Mouse (Mus musculus): ENCODE data around the gene 4930556J24Rik.
"Not testable (repeated sequence)": the region's sequence is repeated elsewhere in the genome, so short reads cannot be mapped to it uniquely, and the experiment has no call there.

Gene 4930556J24Rik

GRCm38 (mm10) chr11:3922115-3922514 is 54.5 kb downstream of the 4930556J24Rik start:
- DNase-seq (ENCODE audit: low spot score in 2 of 2), result no peak

GRCm38 (mm10) chr11:3921281-3921850 is 55.2 kb downstream of the 4930556J24Rik start:
- peak in 1 of 2 experiments; percentile 71 for DNase-seq (ENCODE audit: low spot score in 2 of 2)

- DNase-seq (ENCODE audit: low spot score in 2 of 2), result no peak
These were observed 56.1 kb downstream of the 4930556J24Rik start for GRCm38 (mm10) chr11:3920476-3920875.

- no peak for DNase-seq (ENCODE audit: low spot score in 2 of 2)
These were observed 57.8 kb downstream of the 4930556J24Rik start for GRCm38 (mm10) chr11:3918738-3919137.

GRCm38 (mm10) chr11:3914109-3914840 is 62.3 kb downstream of the 4930556J24Rik start, which contains the start of gene Slc35e4:
Slc35e4 (minus strand) TSS chr11:3914664.
- peak in 1 of 2 experiments; percentile 84 for DNase-seq (ENCODE audit: low spot score in 2 of 2)

- DNase-seq (ENCODE audit: low spot score in 2 of 2), result peak; percentile 89 to 96
These were observed 63.1 kb downstream of the 4930556J24Rik start for GRCm38 (mm10) chr11:3913316-3914108.

GRCm38 (mm10) chr11:3912875-3913271 is 63.7 kb downstream of the 4930556J24Rik start:
- no peak for DNase-seq (ENCODE audit: low spot score in 2 of 2)

GRCm38 (mm10) chr11:3912100-3912874 is 64.3 kb downstream of the 4930556J24Rik start:
- DNase-seq (ENCODE audit: low spot score in 2 of 2), result no peak

GRCm38 (mm10) chr11:3911440-3911839 is 65.1 kb downstream of the 4930556J24Rik start:
- not testable (repeated sequence) for DNase-seq (ENCODE audit: low spot score in 2 of 2)

DNA sequence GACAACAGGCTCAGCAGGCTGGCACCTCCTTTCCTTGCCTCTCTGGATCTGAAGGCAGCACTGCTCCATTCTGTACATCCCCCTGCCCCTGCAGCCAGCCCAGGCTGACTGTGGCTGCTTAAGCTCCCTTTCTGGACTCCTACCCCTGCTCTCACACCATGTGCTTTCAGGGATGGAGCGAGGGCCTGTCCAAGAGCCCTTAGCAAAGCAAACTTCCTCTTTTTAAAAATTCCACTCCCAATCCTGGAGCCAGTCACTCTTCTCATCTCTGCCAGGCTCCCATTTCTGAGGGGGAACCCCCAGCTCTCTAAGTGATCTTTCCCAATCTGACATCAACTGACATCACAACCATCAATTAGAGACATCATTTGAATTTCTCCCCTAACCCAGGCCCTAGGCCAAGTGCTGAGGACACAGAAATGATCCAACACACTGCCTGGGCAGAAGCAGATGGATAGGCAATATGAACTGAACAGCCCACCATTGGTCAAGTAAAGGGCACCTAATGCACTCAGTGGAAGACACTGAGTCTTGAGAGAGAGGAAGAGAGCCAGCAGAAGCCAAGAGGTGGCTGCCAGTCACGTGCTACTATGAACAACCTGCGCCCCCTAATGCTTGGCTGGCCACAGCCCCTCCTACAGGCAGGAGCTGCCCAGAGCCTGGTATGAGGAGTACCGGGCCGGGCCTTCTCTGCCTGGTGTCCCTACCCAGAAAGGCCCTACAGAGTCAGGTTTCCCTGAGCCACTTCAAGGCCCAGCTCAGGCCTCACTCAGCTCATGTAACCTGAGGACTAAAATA is 65.9 kb downstream of the 4930556J24Rik start:
- no peak for DNase-seq (ENCODE audit: low spot score in 2 of 2)

DNA sequence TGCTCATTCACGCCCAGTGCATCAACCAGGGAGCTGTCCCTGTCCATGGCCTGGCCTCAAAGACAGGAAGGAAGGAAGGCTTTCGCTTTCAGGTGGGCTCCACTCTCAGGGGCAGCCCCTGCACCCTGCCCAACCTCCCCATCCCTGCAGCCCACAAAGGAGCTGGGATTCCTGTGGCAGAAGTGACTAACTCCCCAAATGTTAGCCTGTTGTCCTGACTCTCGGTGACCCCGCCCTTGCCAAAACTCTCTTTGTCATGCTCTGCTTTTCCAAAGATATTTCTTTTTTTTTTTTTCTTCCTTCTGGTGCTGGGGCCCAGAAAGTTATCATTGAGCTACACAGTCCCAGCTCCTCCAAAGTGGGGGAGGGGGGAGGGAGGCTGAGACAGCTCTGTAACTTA is 67.3 kb downstream of the 4930556J24Rik start:
- DNase-seq (ENCODE audit: low spot score in 2 of 2), result no peak

- DNase-seq (ENCODE audit: low spot score in 2 of 2), result no peak
These were observed 71.1 kb downstream of the 4930556J24Rik start for GRCm38 (mm10) chr11:3905446-3905845.

- no peak for DNase-seq (ENCODE audit: low spot score in 2 of 2)
These were observed 71.9 kb downstream of the 4930556J24Rik start for GRCm38 (mm10) chr11:3904673-3905072.

DNA sequence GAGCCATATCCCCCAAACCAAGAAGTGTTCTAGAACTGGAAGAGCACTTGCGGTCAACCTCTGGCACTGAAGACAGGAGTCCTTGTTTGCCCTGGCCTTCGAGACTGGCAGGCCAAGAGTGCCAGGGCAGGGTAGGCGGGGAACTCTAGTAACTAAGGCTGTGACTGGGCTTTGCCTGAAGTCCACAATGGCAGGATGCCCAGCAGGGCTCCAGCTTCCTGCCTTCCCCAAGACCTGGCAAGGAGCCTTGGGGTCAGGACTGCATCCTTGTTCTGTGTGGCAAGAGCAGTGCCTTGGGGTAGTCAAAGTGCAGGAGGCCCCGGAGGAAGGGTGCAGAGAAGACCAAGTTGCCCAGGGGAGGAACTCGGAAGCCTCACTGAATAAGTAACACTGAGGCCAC is 73.5 kb downstream of the 4930556J24Rik start:
- DNase-seq (ENCODE audit: low spot score in 2 of 2), result peak in 1 of 2 experiments; percentile 56

GRCm38 (mm10) chr11:3902516-3902915 is 74.1 kb downstream of the 4930556J24Rik start:
- DNase-seq (ENCODE audit: low spot score in 2 of 2), result no peak

- DNase-seq (ENCODE audit: low spot score in 2 of 2), result no peak
These were observed 76.3 kb downstream of the 4930556J24Rik start for GRCm38 (mm10) chr11:3900296-3900695.

GRCm38 (mm10) chr11:3895933-3896332 is 80.6 kb downstream of the 4930556J24Rik start:
- DNase-seq (ENCODE audit: low spot score in 2 of 2), result no peak

DNA sequence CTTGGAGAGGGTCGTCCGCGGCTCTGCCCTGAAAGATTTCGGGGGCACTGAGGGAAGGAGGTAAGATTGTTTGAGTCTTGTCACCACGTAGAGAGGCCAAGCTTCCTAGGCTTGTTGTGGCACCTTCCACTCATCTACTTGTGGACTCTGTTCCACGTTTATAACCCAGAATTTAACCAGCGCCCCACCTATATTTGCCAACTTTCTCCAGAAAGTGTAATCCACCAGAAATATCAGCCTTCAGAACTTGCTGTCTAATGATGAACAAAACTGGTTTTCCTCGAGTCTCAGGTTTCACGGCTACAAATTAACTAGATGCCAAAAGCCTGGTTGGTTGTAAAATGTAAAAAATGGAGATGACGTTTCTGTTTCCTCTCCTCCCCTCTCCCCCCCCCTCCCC is 81.1 kb downstream of the 4930556J24Rik start:
- no peak for DNase-seq (ENCODE audit: low spot score in 2 of 2)

- peak; percentile 92 to 97 for DNase-seq (ENCODE audit: low spot score in 2 of 2)
These were observed 81.9 kb downstream of the 4930556J24Rik start, which contains the start of the genes 4921536K21Rik and Dusp18 for GRCm38 (mm10) chr11:3894406-3895281. 4921536K21Rik (minus strand) TSS chr11:3895098. Dusp18 (plus strand) TSS chr11:3895240.

- no peak for DNase-seq (ENCODE audit: low spot score in 2 of 2)
These were observed 82.6 kb downstream of the 4930556J24Rik start for GRCm38 (mm10) chr11:3893970-3894369.
